Mouse (Mus musculus): Measurements from ENCODE around the gene Cnih1.
"Not testable (repeated sequence)": the region's sequence is repeated elsewhere in the genome, so short reads cannot be mapped to it uniquely, and the experiment has no call there.

Gene Cnih1

GRCm38 (mm10) chr14:46790303-46790702, 2.1 kb upstream of the Cnih1 start:
- DNase-seq (ENCODE audit: low read depth in 2 of 2, low spot score in 2 of 2) = peak; percentile 21 to 37

DNA sequence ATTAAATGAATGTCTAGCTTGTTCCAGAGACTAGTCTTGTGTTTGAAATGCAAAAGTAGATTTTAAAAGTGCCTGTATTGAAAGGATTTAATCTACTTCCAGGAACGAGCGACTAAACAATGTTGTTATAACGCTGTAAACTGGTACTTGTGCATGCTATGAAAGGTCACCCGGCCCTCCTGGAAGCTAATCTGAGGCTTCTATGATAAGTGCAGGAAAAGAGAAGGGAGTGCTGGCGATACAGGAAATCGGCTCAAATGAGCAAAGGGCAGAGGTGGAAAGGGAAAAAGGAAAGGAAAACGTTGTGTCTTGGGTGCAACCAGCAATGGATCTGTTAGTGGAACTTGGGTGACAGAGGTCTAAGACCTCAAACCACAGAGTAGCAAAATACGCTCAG, 292 bp upstream of the Cnih1 start:
- no peak for DNase-seq (ENCODE audit: low read depth in 2 of 2, low spot score in 2 of 2)

DNA sequence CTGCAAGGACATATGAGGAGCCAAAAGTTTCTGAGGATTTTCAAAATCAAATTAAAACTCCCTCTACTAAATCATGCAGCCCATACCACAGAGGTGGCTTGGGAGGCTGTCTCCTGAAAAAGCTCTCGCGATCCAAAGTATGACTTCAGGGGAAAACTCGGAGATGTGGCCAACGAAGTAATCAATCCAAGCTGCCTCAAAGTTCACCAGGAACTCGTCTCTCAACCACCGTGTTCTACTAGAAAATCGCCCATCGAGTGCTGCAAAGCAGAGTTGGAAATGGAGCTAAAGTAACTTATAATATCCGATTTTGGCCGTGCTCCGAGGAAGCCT, 791 bp downstream of the Cnih1 start:
- no peak for DNase-seq (ENCODE audit: low read depth in 2 of 2, low spot score in 2 of 2)

GRCm38 (mm10) chr14:46785247-46785646, 3.0 kb downstream of the Cnih1 start:
- DNase-seq (ENCODE audit: low read depth in 2 of 2, low spot score in 2 of 2) = no peak

- DNase-seq (ENCODE audit: low read depth in 2 of 2, low spot score in 2 of 2) = no peak
These were observed 4.8 kb downstream of the Cnih1 start for GRCm38 (mm10) chr14:46783327-46783926.

- DNase-seq (ENCODE audit: low read depth in 2 of 2, low spot score in 2 of 2) = no peak
These were observed 5.9 kb downstream of the Cnih1 start for GRCm38 (mm10) chr14:46782187-46782828.

- DNase-seq (ENCODE audit: low read depth in 2 of 2, low spot score in 2 of 2) = no peak
These were observed 7.1 kb downstream of the Cnih1 start for GRCm38 (mm10) chr14:46781086-46781485.

GRCm38 (mm10) chr14:46779217-46779616, 9.0 kb downstream of the Cnih1 start:
- peak in 1 of 2 experiments; percentile 23 for DNase-seq (ENCODE audit: low read depth in 2 of 2, low spot score in 2 of 2)

DNA sequence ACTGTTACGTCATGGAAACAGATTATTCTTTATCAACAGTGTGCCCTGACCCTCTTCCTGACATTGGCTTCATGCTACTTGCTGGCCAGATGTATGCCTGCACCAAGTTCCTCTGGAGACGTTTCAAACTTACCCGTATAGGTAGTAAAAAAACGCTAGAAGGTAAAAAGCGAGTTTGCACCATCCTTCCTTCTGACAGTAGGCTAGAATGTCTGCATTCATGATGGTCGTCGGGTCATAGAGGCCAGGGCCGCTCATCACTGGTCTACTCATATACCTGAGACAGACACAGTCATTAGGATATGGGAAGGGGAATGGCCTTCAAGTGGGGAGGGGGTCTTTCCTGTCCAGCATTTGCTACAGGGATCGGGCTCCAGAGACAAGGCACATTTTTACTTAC, 9.5 kb downstream of the Cnih1 start:
- no peak for DNase-seq (ENCODE audit: low read depth in 2 of 2, low spot score in 2 of 2)

DNA sequence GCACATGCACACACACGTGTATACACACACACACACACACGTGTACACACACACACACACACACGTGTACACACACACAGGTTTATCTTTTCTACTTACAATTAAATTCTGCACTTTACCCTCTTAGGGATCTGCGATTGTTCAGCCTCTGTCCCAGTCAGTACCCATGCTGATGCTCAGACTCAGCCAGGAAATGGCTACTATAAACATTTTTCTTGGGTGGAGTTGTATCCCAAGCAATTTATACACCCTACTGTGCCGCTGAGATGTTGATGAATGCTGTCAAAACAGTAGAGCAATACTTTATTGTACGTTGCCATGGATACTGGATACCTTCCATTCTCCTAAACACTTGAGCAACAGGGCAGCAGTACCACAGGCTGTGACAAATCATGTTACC, 18.2 kb downstream of the Cnih1 start:
- no peak for DNase-seq (ENCODE audit: low read depth in 2 of 2, low spot score in 2 of 2)

DNA sequence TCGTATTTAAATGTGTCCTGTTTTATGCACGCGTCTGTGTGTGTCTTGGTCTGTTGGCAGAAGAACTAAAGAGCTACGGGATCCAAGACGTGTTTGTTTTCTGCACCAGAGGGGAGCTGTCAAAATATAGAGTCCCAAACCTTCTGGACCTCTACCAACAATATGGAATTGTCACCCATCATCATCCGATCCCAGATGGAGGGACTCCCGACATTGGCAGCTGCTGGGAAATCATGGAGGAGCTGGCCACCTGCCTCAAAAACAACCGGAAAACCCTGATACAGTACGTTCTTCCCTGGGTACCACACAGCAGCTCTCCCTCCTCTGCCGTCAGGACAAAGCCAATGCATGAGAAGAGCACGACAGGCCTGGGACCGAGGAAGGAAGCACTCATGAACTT, 21.1 kb downstream of the Cnih1 start:
- DNase-seq (ENCODE audit: low read depth in 2 of 2, low spot score in 2 of 2) = no peak

DNA sequence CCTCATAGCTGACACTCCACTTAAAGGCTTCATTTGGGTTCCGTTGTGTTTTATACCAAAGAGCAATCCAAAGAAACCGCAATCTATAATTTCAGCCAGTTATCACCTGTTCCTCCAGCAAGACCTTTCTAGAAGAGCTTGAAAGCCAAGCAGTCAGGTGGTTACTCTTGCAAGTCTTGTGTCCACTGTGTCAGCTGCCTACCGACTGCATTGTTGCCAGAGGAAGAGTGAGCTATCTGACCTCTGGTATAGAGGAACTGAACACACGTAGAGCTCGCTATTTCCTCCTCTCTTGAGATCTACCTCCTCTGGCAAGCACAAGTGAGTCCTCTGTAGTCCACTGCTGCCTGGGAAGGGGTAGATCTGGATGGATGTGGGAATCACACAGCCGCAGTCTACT, 27.0 kb downstream of the Cnih1 start:
- no peak for DNase-seq (ENCODE audit: low read depth in 2 of 2, low spot score in 2 of 2)

DNA sequence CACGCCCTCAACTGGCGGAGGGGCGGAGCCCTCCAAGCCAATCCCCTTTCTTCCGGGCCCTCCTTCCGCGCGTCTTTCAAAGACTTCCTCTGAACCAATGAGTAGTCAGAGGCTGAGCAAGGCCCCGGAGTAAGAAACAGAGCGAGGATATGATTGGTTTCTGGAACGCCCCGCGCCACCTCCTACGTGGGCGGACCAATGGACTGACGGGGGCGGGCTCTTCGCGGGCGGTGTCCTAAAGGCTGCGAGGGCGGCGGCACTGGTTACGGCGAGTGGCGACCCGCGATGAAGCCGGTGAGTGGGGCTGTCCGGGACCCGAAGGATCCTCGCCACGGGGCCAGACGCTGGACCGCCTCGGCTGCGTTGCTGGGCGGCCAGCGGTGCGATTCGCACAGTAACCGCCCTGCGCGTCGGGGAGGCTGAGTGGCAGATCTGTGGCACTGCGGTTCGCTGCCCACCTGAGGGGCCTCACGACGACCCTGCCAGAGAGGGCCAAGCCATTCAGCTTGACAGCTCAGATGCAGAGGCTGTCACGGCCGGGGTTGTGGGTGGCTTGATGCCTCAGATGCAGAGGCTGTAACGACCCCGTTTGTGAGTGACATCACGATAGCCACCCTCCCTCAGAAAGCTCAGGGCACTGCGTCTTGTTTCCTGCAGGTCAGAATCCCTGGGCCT, 27.7 kb downstream of the Cnih1 start, which contains the start of gene Cdkn3:
Cdkn3 (plus strand) TSS at position 187 of the 675 bp plus-strand sequence.
- peak; percentile 87 to 88 for DNase-seq (ENCODE audit: low read depth in 2 of 2, low spot score in 2 of 2)

GRCm38 (mm10) chr14:46759970-46760354, 28.2 kb downstream of the Cnih1 start:
- no peak for DNase-seq (ENCODE audit: low read depth in 2 of 2, low spot score in 2 of 2)

- no peak for DNase-seq (ENCODE audit: low read depth in 2 of 2, low spot score in 2 of 2)
These were observed 30.5 kb downstream of the Cnih1 start for GRCm38 (mm10) chr14:46757736-46758135.

GRCm38 (mm10) chr14:46755851-46756250, 32.4 kb downstream of the Cnih1 start:
- DNase-seq (ENCODE audit: low read depth in 2 of 2, low spot score in 2 of 2) = no peak

DNA sequence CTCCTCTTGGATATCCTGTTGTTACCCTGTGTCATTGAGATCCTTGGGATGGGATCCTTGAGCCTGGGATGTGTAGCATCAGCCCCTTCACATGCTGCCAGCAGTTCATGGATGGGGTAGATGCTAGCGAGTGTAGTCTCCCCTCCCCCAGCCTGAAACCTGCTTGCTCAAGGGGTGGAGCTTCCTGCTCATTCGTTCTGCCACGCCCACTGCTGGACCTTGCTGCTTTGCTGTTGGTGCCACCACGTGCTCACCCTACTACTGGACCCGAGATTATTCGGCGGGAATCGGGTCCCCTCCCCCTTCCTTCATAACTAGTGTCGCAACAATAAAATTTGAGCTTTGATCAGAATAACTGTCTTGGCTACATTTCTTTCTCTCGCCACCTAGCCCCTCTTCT, 33.8 kb downstream of the Cnih1 start:
- not testable (repeated sequence) for DNase-seq (ENCODE audit: low read depth in 2 of 2, low spot score in 2 of 2)

DNA sequence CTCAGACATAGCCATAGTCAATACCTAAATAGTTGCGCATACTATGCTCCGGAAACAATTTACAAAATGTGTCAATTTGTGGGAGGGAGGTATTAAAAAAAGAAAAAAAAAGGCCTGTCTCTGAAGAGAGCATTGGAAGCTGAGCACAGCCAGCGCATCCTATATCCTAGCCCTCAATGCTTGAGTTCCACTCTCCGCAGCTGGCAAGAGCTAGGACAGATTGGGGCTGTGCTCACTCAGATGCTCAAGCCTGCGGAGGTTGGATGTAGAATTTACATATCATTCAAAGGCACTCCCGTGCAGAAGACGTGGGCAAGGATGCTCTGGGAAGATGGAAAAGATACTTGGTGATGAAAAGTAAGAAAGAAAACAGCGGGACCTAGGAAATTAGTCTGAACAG, 42.8 kb downstream of the Cnih1 start:
- DNase-seq (ENCODE audit: low read depth in 2 of 2, low spot score in 2 of 2) = no peak

DNA sequence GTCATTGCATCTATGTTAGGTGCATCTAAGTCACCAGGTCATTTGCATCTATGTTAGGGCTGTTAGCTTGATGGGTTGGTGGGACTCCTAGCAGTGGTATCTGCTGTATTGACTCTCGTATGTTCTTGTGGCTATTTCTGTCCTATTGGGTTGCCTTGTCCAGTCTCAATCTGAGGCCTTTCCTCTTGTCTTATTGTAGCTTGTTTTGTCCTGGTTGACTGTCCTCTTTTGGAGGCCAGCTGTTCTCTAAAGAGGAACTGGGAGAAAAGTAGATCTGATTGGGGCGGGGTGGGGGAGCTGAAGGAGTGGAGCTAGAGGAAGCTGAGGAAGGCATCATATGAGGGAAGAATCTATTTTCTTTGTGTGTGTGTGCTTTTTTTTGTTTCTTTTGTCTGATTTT, 45.5 kb downstream of the Cnih1 start:
- DNase-seq (ENCODE audit: low read depth in 2 of 2, low spot score in 2 of 2) = no peak

DNA sequence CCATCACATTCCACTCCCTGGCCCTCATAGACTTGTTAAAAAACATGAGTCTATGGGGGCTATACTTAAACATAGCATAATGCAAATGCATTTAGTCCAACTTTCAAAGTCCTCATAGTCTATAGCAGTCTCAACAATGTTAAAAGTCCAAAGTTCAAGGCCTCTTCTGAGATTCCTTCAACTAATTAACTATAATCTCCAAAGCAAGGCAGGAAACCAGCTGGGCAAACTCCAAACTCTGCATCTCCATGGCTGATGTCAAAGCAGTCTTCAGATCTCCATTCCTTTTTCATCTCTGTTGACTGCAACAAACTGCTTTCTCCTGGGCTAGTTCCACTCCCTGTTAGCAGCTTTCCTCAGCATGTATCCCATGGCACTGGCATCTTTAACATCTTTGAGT, 50.9 kb downstream of the Cnih1 start:
- not testable (repeated sequence) for DNase-seq (ENCODE audit: low read depth in 2 of 2, low spot score in 2 of 2)

GRCm38 (mm10) chr14:46736366-46736765, 51.8 kb downstream of the Cnih1 start:
- no peak for DNase-seq (ENCODE audit: low read depth in 2 of 2, low spot score in 2 of 2)

DNA sequence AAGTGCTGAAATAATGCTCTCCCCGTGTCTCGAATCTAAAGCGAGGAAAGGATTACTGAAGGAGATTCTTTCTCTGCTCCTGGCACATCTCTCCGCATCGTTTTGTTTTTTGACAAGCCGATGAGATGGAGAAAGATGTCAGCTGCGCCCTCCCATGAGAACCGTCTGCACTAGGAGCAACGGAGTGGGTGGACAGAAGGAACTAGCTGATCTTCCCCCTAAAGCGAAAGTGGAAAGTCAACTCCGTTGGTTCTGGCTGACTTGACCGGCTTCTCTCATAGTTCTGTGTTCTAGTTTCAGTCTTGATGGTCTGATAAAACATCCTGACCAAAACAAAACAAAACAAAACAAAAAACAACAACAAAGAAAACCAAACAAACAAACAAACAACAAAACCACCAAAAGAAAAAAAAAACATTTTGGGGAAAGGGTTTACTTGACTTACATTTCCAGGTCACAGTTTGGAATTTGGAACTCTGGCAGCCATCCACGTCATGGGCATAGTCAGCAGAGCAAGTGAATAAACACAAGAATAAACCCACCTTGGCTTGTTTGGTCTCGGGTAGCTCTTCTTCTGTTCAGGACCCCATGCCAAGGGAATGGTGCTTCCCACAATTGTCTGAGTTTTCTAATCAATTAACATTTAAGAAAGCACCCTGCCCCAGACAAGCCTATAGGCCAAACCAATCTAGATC, 53.3 kb downstream of the Cnih1 start:
- DNase-seq (ENCODE audit: low read depth in 2 of 2, low spot score in 2 of 2) = no peak
